26 mouse cellular contexts compared by ENCODE assay signal in genomic region chr12:73807228-73807627, GRCm38 (mm10).
DNase-seq lines count a peak whose midpoint lies in the region; TF ChIP-seq lines count a peak whose summit lies in the region.
"Had no signal": no experiment of that assay in that cellular context is flagged by ENCODE, and none has a peak within 500 bp of the region (broad histone marks: within the 10 kb centered on the region; RNA-seq: fewer than 3 reads in every experiment).

No protein-coding gene starts in this region.

- peak; percentile 24 for DNase-seq in adrenal gland, postnatal 14 days
- no peak for DNase-seq in adrenal gland, postnatal 36 days
- peak; percentile 63 to 69 for DNase-seq in heart, adult 18-20 months
- DNase-seq in heart, embryonic 10.5 days (ENCODE audit: low spot score): no peak
- DNase-seq in embryo, embryonic 10 days (ENCODE audit: low spot score): no peak
- no peak for DNase-seq in retina, postnatal 1 day
- DNase-seq: adrenal gland, adult 2 months; cerebellum, adult 11 months; cerebellum, adult 9-10 months; cerebellum, postnatal 36 days; embryo, embryonic 11 days; kidney, postnatal 14 days; layer of hippocampus, adult 9-11 months; lung, adult 18-20 months; lung, postnatal 4 days; right cerebral cortex, postnatal 25 days; spleen, adult 18-20 months; thymus, postnatal 14 days had no signal

- no peak for TF ChIP-seq POLR2A in embryonic fibroblast, embryonic 13.5 days (IDR thresholded peaks at IDR 0.05; ENCODE audit: low read depth, low read length)

- H3K27me3 ChIP-seq in heart, embryonic 10.5 days (ENCODE audit: insufficient read depth, poor library complexity, severe bottlenecking): no peaks in the 10 kb centered on the region
- H3K27me3 ChIP-seq: heart, embryonic 12.5 days; limb, embryonic 12.5 days; liver, embryonic 12.5 days; midbrain, embryonic 12.5 days had no signal

- no peaks in the 10 kb centered on the region for H3K36me3 ChIP-seq in heart, embryonic 10.5 days
- H3K36me3 ChIP-seq: embryonic facial prominence, embryonic 12.5 days; heart, embryonic 12.5 days; limb, embryonic 12.5 days; liver, embryonic 12.5 days; midbrain, embryonic 12.5 days had no signal

- peaks cover 31% of the 10 kb centered on the region for H3K4me1 ChIP-seq in heart, embryonic 10.5 days
- peaks cover 20% of the 10 kb centered on the region for H3K4me1 ChIP-seq in embryonic fibroblast, embryonic 13.5 days (ENCODE audit: control insufficient read depth, insufficient read depth, low read length)
- H3K4me1 ChIP-seq: megakaryocyte, embryonic 14.5 days had no signal

- 71% methylated on average over 2 of the region's 2 CpGs for WGBS in heart, embryonic 10.5 days

- no peak overlapping the region for H3K27ac ChIP-seq in heart, embryonic 10.5 days
- H3K27ac ChIP-seq in embryonic fibroblast, embryonic 13.5 days (ENCODE audit: insufficient read depth, low read length): peak overlapping the region; percentile 96
- H3K27ac ChIP-seq: embryonic facial prominence, embryonic 12.5 days; hindbrain, embryonic 14.5 days; limb, embryonic 12.5 days; liver, embryonic 12.5 days; midbrain, embryonic 12.5 days had no signal

- no peak overlapping the region for H3K4me3 ChIP-seq in heart, embryonic 10.5 days
- H3K4me3 ChIP-seq in embryonic fibroblast, embryonic 13.5 days (ENCODE audit: insufficient read depth, low read length): no peak overlapping the region
- H3K4me3 ChIP-seq: embryonic facial prominence, embryonic 12.5 days; heart, embryonic 12.5 days; limb, embryonic 12.5 days; liver, embryonic 12.5 days; megakaryocyte, embryonic 14.5 days; midbrain, embryonic 12.5 days had no signal

- no peak for TF ChIP-seq CTCF in embryonic fibroblast, embryonic 13.5 days (IDR thresholded peaks at IDR 0.05; ENCODE audit: borderline replicate concordance, insufficient read depth, low read length)

- no peaks in the 10 kb centered on the region for H3K9me3 ChIP-seq in heart, embryonic 10.5 days
- H3K9me3 ChIP-seq: embryonic facial prominence, embryonic 12.5 days; heart, embryonic 12.5 days; limb, embryonic 12.5 days; liver, embryonic 12.5 days; megakaryocyte, embryonic 14.5 days; midbrain, embryonic 12.5 days had no signal

Comparison
In these comparisons a context has a peak if more than half of its experiments do, and no peak if none do; other contexts are left out.
1. DNase-seq: peak in adrenal gland, postnatal 14 days (single experiment) and heart, adult 18-20 months (2 of 2); none in adrenal gland, postnatal 36 days (0 of 2), heart, embryonic 10.5 days (single experiment), embryo, embryonic 10 days (single experiment) and retina, postnatal 1 day (single experiment).